ENCODE assay signal across 33 mouse cellular contexts in genomic region chr8:109475436-109475835, GRCm38 (mm10). TPM values are rescaled to one million over a fixed set of nuclear protein-coding genes. Genes with fewer than 3 reads are reported as not detected.
A peak's percentile ranks its signal among the peaks of the same experiment; 100 is the strongest.
DNase-seq lines count a peak whose midpoint lies in the region; ATAC-seq and TF ChIP-seq lines count a peak whose summit lies in the region.
"Had no signal": no experiment of that assay in that cellular context is flagged by ENCODE, and none has a peak within 500 bp of the region (broad histone marks: within the 10 kb centered on the region; RNA-seq: fewer than 3 reads in every experiment).

No protein-coding gene starts in this region.

- no peak overlapping the region for H3K27ac ChIP-seq in forebrain, postnatal 0 days (ENCODE audit: low read depth, low read length)
- H3K27ac ChIP-seq in forebrain, embryonic 11.5 days (ENCODE audit: low read depth, low read length), result no peak overlapping the region
- H3K27ac ChIP-seq in layer of hippocampus, adult 2 months, result no peak overlapping the region
- H3K27ac ChIP-seq: embryonic facial prominence, embryonic 15.5 days; heart, adult 2 months; heart, embryonic 13.5 days; liver, embryonic 13.5 days; midbrain, embryonic 13.5 days had no signal

- no peaks in the 10 kb centered on the region for H3K27me3 ChIP-seq in forebrain, postnatal 0 days (ENCODE audit: insufficient read depth, low read length)
- H3K27me3 ChIP-seq in forebrain, embryonic 11.5 days (ENCODE audit: control insufficient read depth, insufficient read depth, low read length), result no peaks in the 10 kb centered on the region
- H3K27me3 ChIP-seq: embryonic facial prominence, embryonic 15.5 days; heart, embryonic 13.5 days; liver, embryonic 13.5 days; megakaryocyte, embryonic 14.5 days; midbrain, embryonic 13.5 days; neural tube, embryonic 15.5 days had no signal

- H3K4me1 ChIP-seq in forebrain, postnatal 0 days (ENCODE audit: insufficient read depth), result no peaks in the 10 kb centered on the region
- H3K4me1 ChIP-seq in forebrain, embryonic 11.5 days (replicated peaks; ENCODE audit: control insufficient read depth, insufficient read depth, low read length), result no peaks in the 10 kb centered on the region
- H3K4me1 ChIP-seq: liver, embryonic 13.5 days; megakaryocyte, embryonic 14.5 days had no signal

- H3K4me2 ChIP-seq in forebrain, postnatal 0 days (ENCODE audit: low read depth), result no peak overlapping the region
- no peak overlapping the region for H3K4me2 ChIP-seq in forebrain, embryonic 11.5 days (ENCODE audit: low read depth, low read length, severe bottlenecking)
- H3K4me2 ChIP-seq: embryonic facial prominence, embryonic 15.5 days; heart, embryonic 13.5 days; liver, embryonic 13.5 days; midbrain, embryonic 13.5 days; neural tube, embryonic 15.5 days had no signal

- 27% methylated on average over 4 of the region's 4 CpGs for WGBS in forebrain, postnatal 0 days
- WGBS in forebrain, embryonic 11.5 days, result 61% methylated on average over 4 of the region's 4 CpGs

- no peak for ATAC-seq in forebrain, postnatal 0 days
- no peak for ATAC-seq in forebrain, embryonic 11.5 days (replicated peaks; ENCODE audit: low FRiP score)
- ATAC-seq: CD4-positive, CD25-positive, alpha-beta regulatory T cell, adult 4 months; inflammation-experienced regulatory T-cells, adult 6 months; midbrain, embryonic 13.5 days had no signal

- H3K36me3 ChIP-seq in forebrain, postnatal 0 days (ENCODE audit: insufficient read depth), result no peaks in the 10 kb centered on the region
- H3K36me3 ChIP-seq in forebrain, embryonic 11.5 days (ENCODE audit: control insufficient read depth, insufficient read depth, low read length), result no peaks in the 10 kb centered on the region
- H3K36me3 ChIP-seq: embryonic facial prominence, embryonic 15.5 days; G1E; heart, embryonic 13.5 days; limb, embryonic 13.5 days; liver, embryonic 13.5 days; midbrain, embryonic 13.5 days; neural tube, embryonic 15.5 days had no signal

- H3K9me3 ChIP-seq in forebrain, postnatal 0 days (ENCODE audit: low read length), result no peaks in the 10 kb centered on the region
- no peaks in the 10 kb centered on the region for H3K9me3 ChIP-seq in forebrain, embryonic 11.5 days (ENCODE audit: control insufficient read depth, low read length)
- H3K9me3 ChIP-seq: embryonic facial prominence, embryonic 15.5 days; heart, embryonic 13.5 days; limb, embryonic 13.5 days; liver, embryonic 13.5 days; megakaryocyte, embryonic 14.5 days; midbrain, embryonic 13.5 days; neural tube, embryonic 15.5 days had no signal

- TF ChIP-seq CTCF in forebrain, postnatal 0 days (IDR thresholded peaks at IDR 0.05; ENCODE audit: low read depth), result peak; percentile 50
- peak; percentile 65 for TF ChIP-seq CTCF in layer of hippocampus, adult 2 months (conservative IDR thresholded peaks at IDR 0.05)

- no peak for DNase-seq in forebrain, postnatal 0 days
- no peak for DNase-seq in forebrain, embryonic 11.5 days (ENCODE audit: low spot score)
- no peak for DNase-seq in layer of hippocampus, adult 2 months (ENCODE audit: low spot score in 2 of 2)
- DNase-seq in layer of hippocampus, postnatal 14 days (ENCODE audit: low spot score in 2 of 2), result no peak
- DNase-seq in R1 (ENCODE audit: low read depth, low spot score), result peak; percentile 34
- DNase-seq in right cerebral cortex, adult 2 months (ENCODE audit: low spot score in 2 of 2), result no peak
- no peak for DNase-seq in right cerebral cortex, postnatal 10 days (ENCODE audit: low spot score in 2 of 2)
- DNase-seq: adrenal gland, postnatal 14 days; cerebellum, adult 9-10 months; gastrocnemius, postnatal 36 days; heart, adult 2 months; heart, postnatal 14 days; kidney, adult 8-10 months; kidney, postnatal 25 days; liver, embryonic 13.5 days; lung, adult 2 months; lung, postnatal 14 days; right cerebral cortex, adult 18-20 months; thymus, adult 2 months; thymus, postnatal 4 days had no signal

- H3K9ac ChIP-seq in forebrain, postnatal 0 days, result no peak overlapping the region
- no peak overlapping the region for H3K9ac ChIP-seq in forebrain, embryonic 11.5 days (ENCODE audit: low read length)
- H3K9ac ChIP-seq: embryonic facial prominence, embryonic 15.5 days; heart, embryonic 13.5 days; limb, embryonic 13.5 days; liver, embryonic 13.5 days; midbrain, embryonic 13.5 days; neural tube, embryonic 15.5 days had no signal

- no peak overlapping the region for H3K4me3 ChIP-seq in forebrain, postnatal 0 days (ENCODE audit: low read depth, low read length)
- no peak overlapping the region for H3K4me3 ChIP-seq in forebrain, embryonic 11.5 days (ENCODE audit: low read depth, low read length)
- no peak overlapping the region for H3K4me3 ChIP-seq in layer of hippocampus, adult 2 months
- H3K4me3 ChIP-seq: embryonic facial prominence, embryonic 15.5 days; heart, adult 2 months; heart, embryonic 13.5 days; limb, embryonic 13.5 days; liver, embryonic 13.5 days; megakaryocyte, embryonic 14.5 days; midbrain, embryonic 13.5 days; myocyte; neural tube, embryonic 15.5 days had no signal

RNA-seq across cellular contexts. Expression of gene Pmfbp1, which starts 18.4 kb away (rescaled TPM):
- total RNA-seq in forebrain, postnatal 0 days (2014; rRNA removed), result 0.38 and 2.2 TPM in 2 replicates
- 0.08 and 0.25 TPM in 2 replicates for polyA plus RNA-seq in forebrain, postnatal 0 days (2015; fragmentation: Nextera tagmentation; extraction: Ambion mirVana)
- 0.19 and 0.25 TPM in 2 replicates for polyA plus RNA-seq in forebrain, embryonic 11.5 days (2014; fragmentation: Nextera tagmentation; extraction: Ambion mirVana)
- total RNA-seq in layer of hippocampus, adult 2 months (2021), result under 1 TPM; 0.10 to 0.12 TPM
- under 1 TPM in 1 of 2 experiments, not detected in 1; 0.18 TPM for total RNA-seq in layer of hippocampus, postnatal 14 days (2021)
- total RNA-seq: adrenal gland, postnatal 14 days; common myeloid progenitor, adult 5-6 weeks; gastrocnemius, postnatal 36 days; heart, adult 2 months; heart, postnatal 14 days had no signal
- polyA plus RNA-seq: CD4-positive, CD25-positive, alpha-beta regulatory T cell, adult 4 months; embryonic facial prominence, embryonic 15.5 days; G1E; heart, adult 2 months; inflammation-experienced regulatory T-cells, adult 6 months; liver, embryonic 13.5 days; myocyte; small intestine, adult 2 months; stomach, embryonic 16.5 days; thymus, adult 2 months had no signal
